Mouse (Mus musculus) intestine, embryonic 16.5 days (tissue): ENCODE measurements at regions not wholly inside any gene's neighbourhood (a gene's known extent, or its start where the extent isn't known, plus 50 kb on each side); places are given as distances from the start of the nearest gene placed in this dataset.

Experiments used
- ATAC-seq: fragments of 200-750 bp; cut with Nextera tagmentation; 2 replicates; pipeline ENCODE4 v1.8.0; 2017; ENCODE audit warnings: moderate TSS enrichment, moderate library complexity
- H3K27ac ChIP-seq: fragments of 300-500 bp; sonication (generic); 2 replicates; pipeline ENCODE4 v1.5.1; 2014; ENCODE audit warnings: mild to moderate bottlenecking, low read length
- H3K27me3 ChIP-seq: fragments of 300-500 bp; sonication (generic); replicated peaks from 2 replicates; pipeline ENCODE4 v1.6.1; 2014; ENCODE audit warnings: low read length, control low read depth, mixed read lengths; ENCODE audit not compliant: control insufficient read depth, insufficient read depth
- H3K36me3 ChIP-seq: fragments of 300-500 bp; sonication (generic); 2 replicates; pipeline ENCODE4 v1.6.1; 2014; ENCODE audit warnings: low read length, control low read depth; ENCODE audit not compliant: control insufficient read depth, insufficient read depth
- H3K4me1 ChIP-seq: fragments of 300-500 bp; sonication (generic); 2 replicates; pipeline ENCODE4 v1.6.1; 2014; ENCODE audit warnings: low read length, control low read depth, mixed read lengths; ENCODE audit not compliant: control insufficient read depth, insufficient read depth
- H3K4me2 ChIP-seq: fragments of 300-500 bp; sonication (generic); 2 replicates; pipeline ENCODE4 v1.6.1; 2014; ENCODE audit warnings: low read depth, low read length, control low read depth
- H3K4me3 ChIP-seq: fragments of 300-500 bp; sonication (generic); 2 replicates; pipeline ENCODE4 v1.5.1; 2014; ENCODE audit warnings: mild to moderate bottlenecking, low read length
- H3K9ac ChIP-seq: fragments of 300-500 bp; sonication (generic); 2 replicates; pipeline ENCODE4 v1.6.1; 2014; ENCODE audit warnings: low read depth, low read length
- H3K9me3 ChIP-seq: fragments of 300-500 bp; sonication (generic); 2 replicates; pipeline ENCODE4 v1.6.1; 2016; ENCODE audit warnings: low read length, control low read depth; ENCODE audit not compliant: control insufficient read depth
- WGBS: fragments of 180-500 bp; shearing (Covaris S2); extraction: QIAGEN DNeasy Blood & Tissue Kit; methylation state at CpG from one replicate; pipeline ENCODE4 v1.1.7; 2014; 5-methylcytosine and 5-hydroxymethylcytosine counted together

- peaks cover 27% of the 10 kb centered on the region for H3K4me1 ChIP-seq
- no peaks in the 10 kb centered on the region for H3K36me3 ChIP-seq
- peak; percentile 52 for ATAC-seq
- H3K4me2 ChIP-seq = peak overlapping the region; percentile 49
- no peak overlapping the region for H3K9ac ChIP-seq
- peaks cover 18% of the 10 kb centered on the region for H3K9me3 ChIP-seq
- no peaks in the 10 kb centered on the region for H3K27me3 ChIP-seq
- WGBS = 64% methylated on average over 29 of the region's 29 CpGs
- peak overlapping the region; percentile 18 for H3K4me3 ChIP-seq
- H3K27ac ChIP-seq = no peak overlapping the region
These were observed 72.5 kb downstream of the Rtl1 start for GRCm38 (mm10) chr12:109527414-109528262.

- H3K9me3 ChIP-seq = peaks cover 18% of the 10 kb centered on the region
- peak; percentile 51 for ATAC-seq
- no peak overlapping the region for H3K9ac ChIP-seq
- WGBS = 51% methylated on average over 9 of the region's 9 CpGs
- H3K27ac ChIP-seq = 0 out of 2 replicates have a peak overlapping the region, but pooled peaks have one; percentile 23
- no peak overlapping the region for H3K4me2 ChIP-seq
- peaks cover 11% of the 10 kb centered on the region for H3K4me1 ChIP-seq
- H3K27me3 ChIP-seq = no peaks in the 10 kb centered on the region
- H3K4me3 ChIP-seq = no peak overlapping the region
- no peaks in the 10 kb centered on the region for H3K36me3 ChIP-seq
These were observed 73.0 kb downstream of the Dlk1 start for GRCm38 (mm10) chr12:109525613-109526012.

DNA sequence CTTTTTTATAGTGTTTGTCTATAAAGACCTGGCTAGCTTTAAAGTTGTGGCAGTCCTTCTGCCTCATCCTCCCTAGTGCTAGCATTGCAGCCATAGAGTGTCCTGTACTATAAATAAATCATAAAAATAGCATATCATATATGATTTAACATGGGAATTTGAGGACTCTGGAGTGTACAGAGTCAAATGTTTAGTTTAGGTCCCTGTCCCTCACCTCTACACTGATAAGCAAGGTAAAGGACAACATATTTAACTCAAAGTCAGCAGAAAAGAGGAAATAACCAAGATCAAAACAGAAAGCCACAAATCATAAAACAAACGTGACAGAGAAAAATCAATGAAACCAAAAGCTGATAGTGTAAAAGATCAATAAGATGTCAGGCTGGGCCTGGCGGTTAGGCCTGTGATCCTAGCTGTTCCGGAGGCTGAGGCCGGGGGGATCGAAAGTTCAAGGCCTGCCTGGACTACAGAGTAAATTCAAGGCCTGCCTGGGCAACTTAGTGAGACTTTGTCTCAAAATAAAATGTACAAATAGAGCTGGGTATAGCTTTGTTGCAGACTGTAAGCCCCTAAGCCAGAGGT, 68.7 kb downstream of the Dlk1 start:
- H3K27ac ChIP-seq = 0 out of 2 replicates have a peak overlapping the region, but pooled peaks have one; percentile 43
- H3K27me3 ChIP-seq = no peaks in the 10 kb centered on the region
- ATAC-seq = no peak
- 56% methylated on average over 5 of the region's 5 CpGs for WGBS
- no peaks in the 10 kb centered on the region for H3K36me3 ChIP-seq
- no peak overlapping the region for H3K4me2 ChIP-seq
- peaks cover 23% of the 10 kb centered on the region for H3K4me1 ChIP-seq
- H3K9me3 ChIP-seq = peaks cover under 1% of the 10 kb centered on the region
- no peak overlapping the region for H3K4me3 ChIP-seq
- no peak overlapping the region for H3K9ac ChIP-seq

GRCm38 (mm10) chr12:109520414-109520813, 67.8 kb downstream of the Dlk1 start:
- Histone ChIP-seq H3K4me2 (no peak overlapping the region), H3K27me3 (no peaks in the 10 kb centered on the region)

DNA sequence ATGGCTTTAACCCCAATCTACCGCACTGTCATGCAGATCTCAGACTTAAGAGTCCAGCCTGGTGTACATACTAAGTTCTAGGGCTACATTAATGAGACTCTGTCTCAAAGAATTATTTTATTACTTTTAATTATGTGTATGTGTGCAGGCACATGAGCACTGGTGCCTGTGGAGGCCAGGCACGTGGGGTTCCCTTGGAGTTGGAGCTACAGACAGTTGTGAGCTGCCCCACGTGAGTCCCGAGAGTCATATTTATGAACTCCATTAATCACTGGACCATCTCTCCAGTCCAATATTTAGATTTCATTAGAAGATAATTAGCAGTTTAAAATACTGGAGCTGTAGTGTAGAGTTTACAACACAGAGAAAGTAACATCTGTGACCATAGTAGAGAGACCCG, 67.2 kb downstream of the Dlk1 start:
- Histone ChIP-seq H3K4me3 (no peak overlapping the region), H3K4me2 (no peak overlapping the region), H3K4me1 (peaks cover 23% of the 10 kb centered on the region), H3K36me3 (no peaks in the 10 kb centered on the region), H3K9me3 (no peaks in the 10 kb centered on the region), H3K27ac (no peak overlapping the region), H3K27me3 (no peaks in the 10 kb centered on the region), H3K9ac (no peak overlapping the region)
- 46% methylated on average over 5 of the region's 5 CpGs for WGBS
- ATAC-seq = no peak

More at GRCm38 (mm10) chr12:109520414-109520813, 67.8 kb downstream of the Dlk1 start:
- H3K4me3 ChIP-seq = no peak overlapping the region
- no peak for ATAC-seq
- H3K36me3 ChIP-seq = no peaks in the 10 kb centered on the region
- no peak overlapping the region for H3K9ac ChIP-seq
- peaks cover 23% of the 10 kb centered on the region for H3K4me1 ChIP-seq
- no peaks in the 10 kb centered on the region for H3K9me3 ChIP-seq
- 47% methylated on average over 8 of the region's 8 CpGs for WGBS
- H3K27ac ChIP-seq = no peak overlapping the region

- Histone ChIP-seq H3K27me3 (no peaks in the 10 kb centered on the region), H3K9me3 (no peaks in the 10 kb centered on the region), H3K36me3 (no peaks in the 10 kb centered on the region), H3K4me1 (peaks cover 21% of the 10 kb centered on the region), H3K9ac (no peak overlapping the region), H3K27ac (peak overlapping the region; percentile 44; the same call in 1 of the 2 replicates), H3K4me3 (no peak overlapping the region), H3K4me2 (no peak overlapping the region)
- peak; percentile 49; the same call in 1 of the 2 replicates for ATAC-seq
- 31% methylated on average over 7 of the region's 7 CpGs for WGBS
These were observed 65.9 kb downstream of the Dlk1 start for GRCm38 (mm10) chr12:109518413-109519021.

- Histone ChIP-seq H3K4me2 (no peak overlapping the region), H3K4me3 (no peak overlapping the region), H3K9me3 (no peaks in the 10 kb centered on the region), H3K27me3 (no peaks in the 10 kb centered on the region), H3K9ac (no peak overlapping the region), H3K4me1 (peaks cover 23% of the 10 kb centered on the region), H3K36me3 (no peaks in the 10 kb centered on the region), H3K27ac (peak overlapping the region; percentile 16; the same call in 1 of the 2 replicates)
- ATAC-seq = no peak
- WGBS = 60% methylated on average over 7 of the region's 7 CpGs
These were observed 65.1 kb downstream of the Dlk1 start for GRCm38 (mm10) chr12:109517764-109518163.

GRCm38 (mm10) chr12:109516961-109517360, 64.3 kb downstream of the Dlk1 start:
- Histone ChIP-seq H3K4me3 (no peak overlapping the region), H3K27me3 (no peaks in the 10 kb centered on the region), H3K4me1 (peaks cover 31% of the 10 kb centered on the region), H3K36me3 (no peaks in the 10 kb centered on the region), H3K4me2 (no peak overlapping the region), H3K9me3 (no peaks in the 10 kb centered on the region), H3K27ac (no peak overlapping the region), H3K9ac (no peak overlapping the region)
- WGBS = 44% methylated on average over 4 of the region's 4 CpGs
- ATAC-seq = no peak

DNA sequence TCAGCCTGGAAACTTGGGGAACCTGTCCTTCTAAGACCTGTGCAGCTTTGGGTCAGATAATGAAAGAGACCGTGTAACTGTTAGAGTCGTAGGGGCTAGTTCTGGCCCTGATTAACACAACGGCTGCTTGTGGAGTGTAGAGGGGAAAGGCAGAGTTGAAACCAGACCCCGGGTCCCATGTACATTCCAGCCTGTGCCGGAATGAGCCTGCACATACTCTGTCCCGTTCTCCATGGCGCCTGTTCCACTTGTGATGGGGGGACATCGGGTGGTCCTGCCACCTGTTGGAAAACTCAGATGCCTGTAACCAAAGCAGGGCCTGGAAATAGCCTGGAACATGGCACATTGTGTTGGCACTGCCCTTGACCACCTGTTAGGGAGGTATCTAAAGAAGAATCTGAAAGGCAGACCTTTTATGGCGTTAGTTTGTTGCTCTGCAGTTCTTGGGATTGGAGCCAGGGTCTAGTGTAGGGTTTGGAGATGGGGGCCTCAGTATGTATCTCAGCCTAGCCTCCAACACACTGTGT, 61.7 kb downstream of the Dlk1 start:
- ATAC-seq = no peak
- no peak overlapping the region for H3K4me2 ChIP-seq
- H3K36me3 ChIP-seq = no peaks in the 10 kb centered on the region
- H3K9ac ChIP-seq = no peak overlapping the region
- H3K27ac ChIP-seq = no peak overlapping the region
- 87% methylated on average over 9 of the region's 9 CpGs for WGBS
- H3K4me3 ChIP-seq = no peak overlapping the region
- H3K9me3 ChIP-seq = no peaks in the 10 kb centered on the region
- H3K27me3 ChIP-seq = no peaks in the 10 kb centered on the region
- peaks cover 44% of the 10 kb centered on the region for H3K4me1 ChIP-seq
